Mouse (Mus musculus): Measurements from ENCODE around the gene Tbc1d17.
"Not testable (repeated sequence)": the region's sequence is repeated elsewhere in the genome, so short reads cannot be mapped to it uniquely, and the experiment has no call there.

The Tbc1d17 gene

DNA sequence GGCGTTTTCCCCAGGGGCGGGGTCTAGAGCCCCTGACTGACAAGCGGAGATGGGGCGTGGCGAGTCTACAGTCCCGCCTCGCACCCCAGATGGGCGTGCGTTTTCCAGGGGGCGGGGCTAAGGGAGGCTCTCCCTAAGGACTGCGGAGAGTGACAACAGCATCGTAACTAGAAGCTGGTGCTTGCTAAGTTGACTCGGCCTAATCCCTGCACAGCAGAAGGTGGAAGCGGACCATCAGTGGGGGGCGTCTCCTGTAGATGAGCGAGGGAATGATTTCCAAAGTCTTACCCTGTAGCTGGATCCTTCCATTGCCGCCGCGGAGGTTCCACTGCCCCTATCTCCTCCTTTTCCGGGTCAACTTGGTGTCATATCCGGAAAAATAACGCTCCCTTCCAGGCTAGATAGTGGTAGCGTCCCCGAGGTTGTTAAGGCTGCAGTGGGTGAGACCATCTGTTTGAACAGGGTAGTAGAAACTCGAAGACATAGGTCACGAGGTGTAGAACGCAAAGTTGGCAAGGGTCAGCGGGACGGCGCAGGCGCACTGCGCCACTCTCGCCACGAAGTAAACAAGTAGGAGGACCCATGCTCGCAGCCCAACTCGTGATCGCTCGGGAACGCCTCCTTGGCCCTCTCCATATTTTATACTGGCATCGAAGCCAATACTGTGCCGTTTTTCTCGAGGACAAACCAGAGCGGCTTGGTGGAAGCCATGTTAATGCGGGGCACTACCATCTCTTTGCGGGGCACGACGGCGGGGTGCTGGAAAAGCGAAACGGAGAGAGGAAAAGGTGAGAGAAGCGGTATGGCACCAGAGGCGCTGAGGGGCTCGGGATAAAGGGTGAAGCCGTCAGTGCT lies at the start of gene Tbc1d17, which contains the start of gene Akt1s1:
Tbc1d17 (minus strand) TSS at position 519 of the 855 bp plus-strand sequence.
Akt1s1 (plus strand) TSS at position 431 of the 855 bp plus-strand sequence.
- peak; percentile 94 for DNase-seq (ENCODE audit: extremely low spot score, low spot score)

GRCm38 (mm10) chr7:44898607-44899006 lies 49.7 kb upstream of the Tbc1d17 start:
- DNase-seq (ENCODE audit: extremely low spot score, low spot score): no peak

DNA sequence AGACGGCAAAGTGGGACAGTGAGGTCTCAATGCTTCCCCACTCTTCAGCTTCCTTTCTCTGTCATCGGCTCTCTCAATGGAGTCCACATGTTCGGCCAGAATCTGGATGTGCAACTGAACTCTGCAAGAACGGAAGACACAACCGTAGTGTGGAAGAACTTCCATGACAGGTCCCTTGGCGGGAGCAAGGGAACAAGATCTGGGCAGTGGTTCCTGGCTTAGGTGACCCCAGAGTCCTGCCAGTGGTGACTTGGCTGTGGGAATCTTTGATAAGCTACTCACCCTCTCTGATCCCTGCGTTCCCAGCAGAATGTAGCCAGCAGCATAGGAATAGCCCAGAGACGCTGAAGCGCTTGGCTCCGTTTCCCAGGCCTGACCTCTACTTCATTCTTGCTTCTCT lies 47.6 kb upstream of the Tbc1d17 start:
- no peak for DNase-seq (ENCODE audit: extremely low spot score, low spot score)

DNA sequence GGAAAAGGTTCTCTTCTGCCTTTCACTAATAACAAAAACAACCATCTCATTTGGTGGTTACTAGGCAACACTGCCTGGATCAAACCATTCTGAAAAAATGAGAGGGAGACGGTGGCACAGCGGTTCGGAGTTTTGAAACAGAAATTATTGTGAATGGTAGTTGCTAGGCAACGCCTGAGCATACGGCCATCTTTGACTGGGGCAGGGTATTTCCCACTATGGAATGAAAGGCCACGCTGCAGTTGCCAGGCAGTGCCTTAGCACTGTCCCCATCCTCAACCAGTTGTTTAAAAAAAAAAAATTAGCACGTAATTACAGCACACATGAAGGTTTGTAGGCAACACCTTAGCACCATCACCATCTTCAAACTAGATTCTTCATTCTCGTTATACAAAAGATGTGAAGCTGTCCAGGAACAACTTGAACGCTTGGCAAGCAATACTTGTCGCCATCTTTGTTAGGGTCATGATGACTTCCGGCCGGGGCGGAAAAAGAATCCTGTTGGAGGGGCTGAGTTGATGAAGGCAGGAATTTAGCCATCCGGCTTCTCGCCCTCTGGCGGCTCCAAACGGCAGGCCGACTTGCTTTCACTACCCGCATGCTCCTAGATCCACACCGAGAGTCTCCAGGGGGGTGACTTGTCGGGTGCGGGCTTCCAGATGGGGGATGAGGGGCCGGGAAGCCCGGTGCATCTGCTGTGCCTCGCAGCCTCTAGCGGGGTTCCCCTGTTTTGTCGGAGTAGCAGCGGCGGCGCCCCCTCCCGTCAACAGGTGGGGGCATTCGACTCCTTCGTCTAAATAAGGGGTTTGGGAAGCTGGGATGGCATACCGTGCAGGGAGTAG lies 46.9 kb upstream of the Tbc1d17 start, which contains the start of gene Fuz:
Fuz (plus strand) TSS at position 487 of the 842 bp plus-strand sequence.
- peak; percentile 89 for DNase-seq (ENCODE audit: extremely low spot score, low spot score)

- DNase-seq (ENCODE audit: extremely low spot score, low spot score): no peak
These were observed 46.3 kb upstream of the Tbc1d17 start for GRCm38 (mm10) chr7:44895206-44895592.

GRCm38 (mm10) chr7:44894175-44894574 lies 45.3 kb upstream of the Tbc1d17 start:
- DNase-seq (ENCODE audit: extremely low spot score, low spot score): no peak

- no peak for DNase-seq (ENCODE audit: extremely low spot score, low spot score)
These were observed 44.3 kb upstream of the Tbc1d17 start for GRCm38 (mm10) chr7:44893197-44893596.

- peak; percentile 95 for DNase-seq (ENCODE audit: extremely low spot score, low spot score)
These were observed 43.5 kb upstream of the Tbc1d17 start, which contains the start of gene Med25 for GRCm38 (mm10) chr7:44892276-44892921. Gene Med25 (minus strand): TSS chr7:44892712.

- no peak for DNase-seq (ENCODE audit: extremely low spot score, low spot score)
These were observed 42.7 kb upstream of the Tbc1d17 start for GRCm38 (mm10) chr7:44891611-44892010.

DNA sequence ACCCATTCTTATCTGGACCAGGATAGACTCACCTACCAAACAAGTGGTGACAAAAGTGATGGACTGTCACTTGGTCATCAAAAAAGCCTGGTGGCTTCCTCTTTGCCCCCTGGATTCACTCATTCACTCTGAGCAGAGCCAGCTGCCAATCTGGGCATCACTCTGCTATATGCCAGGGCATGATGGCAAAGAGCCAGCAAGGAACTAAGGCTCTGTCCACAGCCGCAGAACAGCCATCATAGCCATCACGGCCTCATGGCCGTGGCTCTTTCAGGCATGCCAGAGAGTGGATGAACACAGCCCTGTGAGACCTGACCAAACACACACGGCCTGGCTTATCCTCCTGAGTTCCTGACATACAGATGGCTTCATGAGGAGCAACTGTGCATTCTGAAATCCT lies 41.9 kb upstream of the Tbc1d17 start:
- DNase-seq (ENCODE audit: extremely low spot score, low spot score): no peak

- DNase-seq (ENCODE audit: extremely low spot score, low spot score): no peak
These were observed 41.3 kb upstream of the Tbc1d17 start for GRCm38 (mm10) chr7:44890180-44890579.

DNA sequence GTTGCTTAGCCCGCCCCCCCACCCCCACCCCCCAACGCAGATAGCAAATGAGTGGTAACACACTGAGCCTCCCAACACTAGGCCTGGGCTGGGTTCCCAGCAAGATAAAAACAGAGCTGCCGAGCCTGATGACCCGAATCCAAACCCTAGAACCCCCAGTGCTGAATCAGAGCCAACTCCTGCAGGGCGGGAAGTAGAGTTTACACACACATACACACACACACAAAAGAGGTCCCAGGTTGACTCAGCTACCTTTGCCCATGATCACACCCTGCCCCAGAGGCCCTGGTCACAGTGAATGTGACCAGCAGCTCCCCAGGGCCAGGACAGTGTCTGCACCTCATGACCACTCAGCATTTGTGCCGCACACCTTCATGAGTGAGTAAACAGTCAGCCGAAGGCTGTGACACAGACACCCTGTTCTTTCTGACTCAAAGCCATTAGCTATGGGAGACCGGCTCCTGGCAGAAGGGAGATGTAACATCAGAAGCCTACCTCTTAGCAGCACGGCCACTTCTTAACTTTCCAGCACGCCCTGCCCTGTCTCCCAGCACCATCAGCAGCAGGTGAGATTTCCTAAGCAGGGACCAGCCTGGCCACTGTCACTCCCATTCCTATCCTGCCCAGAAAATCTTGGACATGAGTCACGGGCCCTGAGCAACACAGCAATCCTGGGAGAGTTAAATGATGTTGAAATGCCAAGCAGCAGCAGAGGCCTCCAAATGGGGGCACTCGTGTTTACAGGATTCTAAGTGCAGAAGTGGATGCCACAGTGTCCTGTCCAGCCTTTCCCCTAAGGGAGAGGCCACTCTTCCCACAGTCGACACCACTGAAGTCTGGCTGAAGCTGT lies 39.6 kb upstream of the Tbc1d17 start:
- DNase-seq (ENCODE audit: extremely low spot score, low spot score): no peak

DNA sequence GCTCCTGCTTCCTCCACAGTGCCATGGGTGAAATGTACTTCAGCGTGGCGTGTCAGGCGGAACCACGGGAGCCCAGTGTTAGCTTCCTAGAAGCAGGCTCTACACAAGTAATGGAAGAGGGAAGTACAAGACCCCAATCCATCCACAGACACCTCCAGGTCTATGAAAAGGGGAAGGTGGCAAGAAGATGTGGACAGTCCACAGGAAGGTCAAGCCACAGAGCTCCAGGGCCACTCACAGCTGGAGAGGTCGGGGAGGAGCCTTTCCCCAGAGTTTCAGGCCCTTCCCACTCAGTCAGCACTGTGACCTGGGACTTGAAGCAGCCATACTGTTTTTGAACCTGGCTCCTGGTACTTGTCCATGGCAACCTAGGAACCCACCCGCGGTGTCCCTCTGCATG lies 38.1 kb upstream of the Tbc1d17 start:
- no peak for DNase-seq (ENCODE audit: extremely low spot score, low spot score)

GRCm38 (mm10) chr7:44884637-44885036 lies 35.8 kb upstream of the Tbc1d17 start:
- DNase-seq (ENCODE audit: extremely low spot score, low spot score): no peak

GRCm38 (mm10) chr7:44883036-44883435 lies 34.2 kb upstream of the Tbc1d17 start:
- DNase-seq (ENCODE audit: extremely low spot score, low spot score): no peak

DNA sequence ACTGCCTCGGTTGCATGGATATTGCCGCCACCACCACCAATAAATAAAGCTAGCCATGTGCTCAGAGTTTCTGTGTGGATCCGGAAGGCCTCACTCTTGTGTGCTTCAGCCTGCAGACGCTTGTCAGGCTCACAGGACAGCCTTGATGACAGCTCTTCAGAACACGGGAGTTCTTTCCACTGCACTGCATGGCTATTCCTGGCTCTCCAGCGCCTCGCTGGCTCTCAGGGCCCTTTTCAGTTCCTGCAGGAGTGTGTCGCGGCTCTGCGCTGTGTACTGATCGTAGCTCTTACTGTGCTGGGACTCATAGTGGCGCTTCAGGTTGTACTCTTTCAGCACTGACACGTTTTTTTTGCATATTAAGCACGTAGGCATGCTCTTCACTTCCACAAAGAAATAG lies 29.0 kb upstream of the Tbc1d17 start:
- DNase-seq (ENCODE audit: extremely low spot score, low spot score): no peak

DNA sequence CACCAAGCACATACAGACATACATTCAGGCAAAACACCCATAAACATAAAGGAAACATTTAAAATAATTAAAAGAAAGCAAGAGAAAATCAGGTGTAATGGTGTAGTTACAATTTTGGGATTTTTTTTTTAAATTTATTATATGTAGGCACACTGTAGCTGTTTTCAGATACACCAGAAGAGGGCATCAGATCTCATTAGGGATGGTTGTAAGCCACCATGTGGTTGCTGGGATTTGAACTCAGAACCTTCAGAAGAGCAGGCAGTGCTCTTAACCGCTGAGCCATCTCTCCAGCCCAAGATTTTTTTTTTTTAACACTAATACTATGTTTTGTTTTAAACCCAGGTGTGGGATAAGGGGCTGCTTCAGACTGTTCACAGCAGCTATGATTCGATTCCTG lies 22.9 kb upstream of the Tbc1d17 start:
- not testable (repeated sequence) for DNase-seq (ENCODE audit: extremely low spot score, low spot score)

DNA sequence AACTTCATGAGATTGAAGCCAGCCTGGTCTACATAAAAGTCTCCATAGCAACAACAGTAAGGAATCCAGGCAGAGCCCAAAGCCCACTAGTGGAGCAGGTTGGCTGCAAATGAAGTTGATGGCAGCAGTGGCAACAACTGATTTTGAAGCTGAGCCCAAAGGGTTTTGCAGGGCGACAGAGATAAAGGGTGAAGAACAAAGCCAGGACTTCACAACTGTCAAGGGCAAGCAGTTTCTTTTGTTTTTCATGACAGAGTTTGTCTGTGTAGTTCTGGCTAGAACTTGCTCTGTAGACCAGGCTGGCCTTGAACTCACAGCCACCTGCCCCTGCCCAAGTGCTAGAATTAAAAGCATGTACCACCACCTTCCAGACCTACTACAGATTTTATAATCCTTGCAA lies 22.3 kb upstream of the Tbc1d17 start:
- DNase-seq (ENCODE audit: extremely low spot score, low spot score): no peak

DNA sequence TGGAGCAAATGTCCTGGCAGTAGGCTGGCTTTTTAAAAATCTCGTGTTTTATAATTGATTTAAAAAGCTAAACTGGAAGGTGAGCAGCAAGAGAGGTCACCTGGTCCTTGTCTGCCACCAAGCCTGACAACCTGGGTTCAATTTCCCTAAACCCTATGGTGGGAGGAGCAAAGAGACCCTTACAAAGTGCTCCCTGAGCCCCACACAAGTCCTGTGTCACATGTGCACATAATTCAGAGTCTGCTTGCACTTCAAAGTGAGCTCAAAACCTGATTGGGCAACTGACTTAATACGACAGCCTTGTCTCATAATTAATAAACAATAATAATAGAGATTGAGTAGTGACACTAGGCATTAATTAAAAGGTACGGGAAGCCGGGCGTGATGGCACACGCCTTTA lies 21.7 kb upstream of the Tbc1d17 start:
- no peak for DNase-seq (ENCODE audit: extremely low spot score, low spot score)

- DNase-seq (ENCODE audit: extremely low spot score, low spot score): peak; percentile 94
These were observed 21.0 kb upstream of the Tbc1d17 start, which contains the start of gene Ptov1 for GRCm38 (mm10) chr7:44869697-44870528. Gene Ptov1 (minus strand): TSS chr7:44869788.

Data from neural tube, embryonic 10.5 days (tissue).